Mouse (Mus musculus) thymus, adult 2 months (tissue): ENCODE measurements around the gene Smim11. TPM values are rescaled to one million over a fixed set of nuclear protein-coding genes. Genes with fewer than 3 reads are reported as not detected.

Experiments used
- DNase-seq: peaks from one replicate; pipeline ENCODE4 v3.0.0; 2021
- H3K27ac ChIP-seq: fragments of 200-500 bp; 2 replicates; pipeline ENCODE4 v1.5.1; 2012; ENCODE audit warnings: low read length, control low read depth; ENCODE audit not compliant: control insufficient read depth, insufficient read depth
- H3K27me3 ChIP-seq: fragments of 200-500 bp; 2 replicates; pipeline ENCODE4 v1.6.1; 2012; ENCODE audit warnings: mild to moderate bottlenecking, low read length, moderate library complexity, mixed read lengths; ENCODE audit not compliant: control insufficient read depth, insufficient read depth
- H3K36me3 ChIP-seq: fragments of 200-500 bp; 2 replicates; pipeline ENCODE4 v1.6.1; 2012; ENCODE audit warnings: mild to moderate bottlenecking, low read length, moderate library complexity; ENCODE audit not compliant: control insufficient read depth, insufficient read depth
- H3K4me1 ChIP-seq: fragments of 200-500 bp; replicated peaks from 2 replicates; pipeline ENCODE4 v1.6.1; 2012; ENCODE audit warnings: low read length; ENCODE audit not compliant: control insufficient read depth, insufficient read depth
- H3K4me3 ChIP-seq: fragments of 200-500 bp; 2 replicates; pipeline ENCODE4 v1.5.1; 2012; ENCODE audit warnings: mild to moderate bottlenecking, low read length, control low read depth, moderate library complexity; ENCODE audit not compliant: control insufficient read depth, insufficient read depth
- CTCF ChIP-seq: fragments of 200-500 bp; IDR thresholded peaks from 2 replicates; pipeline ENCODE4 v1.5.1; 2012; ENCODE audit warnings: mild to moderate bottlenecking, control low read depth, low read length, moderate library complexity, borderline replicate concordance; ENCODE audit not compliant: control insufficient read depth, poor library complexity, insufficient read depth; ENCODE audit errors: extremely low read depth
- POLR2A ChIP-seq: fragments of 200-500 bp; IDR thresholded peaks from 2 replicates; pipeline ENCODE4 v1.6.1; 2012; ENCODE audit warnings: mild to moderate bottlenecking, low read length, control low read depth, moderate library complexity; ENCODE audit not compliant: control insufficient read depth, poor library complexity, insufficient read depth; ENCODE audit errors: extremely low read depth
- WGBS: fragments of 180-500 bp; shearing (Covaris S2); methylation state at CpG from one replicate; pipeline ENCODE4 v1.1.7; 2018; 5-methylcytosine and 5-hydroxymethylcytosine counted together
- polyA plus RNA-seq: library from polyadenylated mRNA; depleted of rRNA; stranded (reverse); fragments of >200 nt; gene quantifications from 2 replicates; pipeline ENCODE4 v1.2.3, GENCODE M21; 2012

The Smim11 gene
- polyA plus RNA-seq, 1 experiment: 34.6 TPM

DNA sequence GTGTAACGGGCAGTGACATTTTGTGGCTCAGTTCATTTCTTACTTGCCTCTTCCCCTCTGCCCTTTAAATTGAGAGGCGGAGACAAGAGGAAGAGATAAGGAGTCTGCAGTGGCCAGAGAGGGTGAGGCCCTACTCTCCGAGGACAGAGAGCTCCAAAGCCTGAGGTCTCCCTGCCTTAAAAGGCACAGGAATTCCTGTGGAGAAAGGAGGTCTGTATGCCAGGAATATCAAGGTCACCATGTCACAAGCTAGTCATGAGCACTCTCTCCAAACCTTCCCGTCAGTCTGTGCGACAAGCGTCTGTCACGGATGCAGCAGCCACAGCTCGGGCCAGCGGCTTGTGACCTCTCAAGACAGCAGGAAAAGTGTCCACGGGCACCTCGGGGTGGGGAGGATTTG, 44.1 kb downstream of the Smim11 start:
- Histone ChIP-seq H3K36me3 (no peaks in the 10 kb centered on the region), H3K4me3 (no peak overlapping the region), H3K4me1 (no peaks in the 10 kb centered on the region), H3K27me3 (no peaks in the 10 kb centered on the region), H3K27ac (no peak overlapping the region)
- WGBS: 82% methylated on average over 11 of the region's 11 CpGs
- TF ChIP-seq CTCF (no peak), POLR2A (no peak)
- no peak for DNase-seq

DNA sequence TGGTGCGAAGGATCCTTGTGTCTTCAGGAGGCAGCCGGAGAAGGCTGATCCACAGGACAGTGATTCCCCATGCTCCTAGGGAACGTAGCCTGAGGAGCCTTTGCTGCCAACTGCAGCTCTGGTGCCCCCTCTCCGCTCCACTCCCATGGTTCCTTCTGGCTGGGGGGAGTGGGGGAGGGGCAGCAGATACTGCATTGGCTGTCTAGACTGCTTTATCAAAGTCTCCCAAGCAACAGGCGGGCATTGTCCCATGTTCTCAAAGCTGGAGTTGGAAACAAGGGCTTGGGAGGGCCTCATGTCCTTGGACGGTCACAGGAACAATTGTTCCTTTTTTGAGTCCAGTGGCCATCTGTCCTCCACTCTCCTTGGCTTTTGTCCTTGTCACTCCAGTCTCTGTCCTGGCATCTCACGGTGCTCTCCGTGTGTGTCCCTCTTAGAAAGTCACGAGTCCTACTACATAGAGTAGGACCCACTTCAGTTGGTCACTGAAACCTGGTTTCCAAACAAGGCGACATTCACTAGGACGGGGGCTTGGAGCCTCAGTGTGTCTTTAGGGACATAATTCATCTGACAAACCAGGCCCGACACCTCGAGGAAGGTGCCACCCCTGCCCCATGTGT, 45.3 kb downstream of the Smim11 start:
- Histone ChIP-seq H3K36me3 (no peaks in the 10 kb centered on the region), H3K4me3 (no peak overlapping the region), H3K4me1 (no peaks in the 10 kb centered on the region), H3K27me3 (no peaks in the 10 kb centered on the region), H3K27ac (no peak overlapping the region)
- DNase-seq: no peak
- TF ChIP-seq CTCF (no peak), POLR2A (no peak)
- WGBS: 91% methylated on average over 13 of the region's 13 CpGs

GRCm38 (mm10) chr16:92348941-92349340, 47.9 kb downstream of the Smim11 start:
- WGBS: 97% methylated on average over 12 of the region's 12 CpGs

DNA sequence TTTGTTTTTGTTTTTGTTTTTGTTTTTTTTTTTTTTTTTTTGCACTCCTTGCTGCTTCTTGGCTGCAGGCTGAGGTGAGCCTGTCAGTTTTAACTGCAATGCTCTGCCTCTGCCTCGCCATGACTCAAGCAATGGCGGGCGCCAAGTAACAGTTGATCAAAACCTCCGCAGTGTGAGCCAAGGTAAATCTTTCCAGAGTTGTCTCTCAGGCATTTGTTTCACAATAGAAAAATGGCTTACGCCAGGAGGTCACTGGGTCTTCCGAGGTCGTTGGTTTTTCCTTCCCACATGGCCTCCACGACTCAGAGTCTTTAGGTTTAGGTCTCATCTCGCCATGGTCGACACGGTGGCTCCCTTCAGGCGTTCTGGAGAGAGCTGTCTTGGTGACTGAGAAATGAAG, 52.2 kb downstream of the Smim11 start:
- TF ChIP-seq CTCF (no peak), POLR2A (no peak)
- 95% methylated on average over 12 of the region's 12 CpGs for WGBS
- no peak overlapping the region for H3K27ac ChIP-seq
- no peaks in the 10 kb centered on the region for H3K36me3 ChIP-seq
- no peak overlapping the region for H3K4me3 ChIP-seq
- H3K27me3 ChIP-seq: no peaks in the 10 kb centered on the region
- no peaks in the 10 kb centered on the region for H3K4me1 ChIP-seq
- no peak for DNase-seq

More at GRCm38 (mm10) chr16:92348941-92349340, 47.9 kb downstream of the Smim11 start:
- no peaks in the 10 kb centered on the region for H3K36me3 ChIP-seq
- no peaks in the 10 kb centered on the region for H3K27me3 ChIP-seq
- no peak overlapping the region for H3K4me3 ChIP-seq
- H3K27ac ChIP-seq: no peak overlapping the region
- DNase-seq: no peak
- TF ChIP-seq POLR2A (no peak), CTCF (no peak)
- no peaks in the 10 kb centered on the region for H3K4me1 ChIP-seq

DNA sequence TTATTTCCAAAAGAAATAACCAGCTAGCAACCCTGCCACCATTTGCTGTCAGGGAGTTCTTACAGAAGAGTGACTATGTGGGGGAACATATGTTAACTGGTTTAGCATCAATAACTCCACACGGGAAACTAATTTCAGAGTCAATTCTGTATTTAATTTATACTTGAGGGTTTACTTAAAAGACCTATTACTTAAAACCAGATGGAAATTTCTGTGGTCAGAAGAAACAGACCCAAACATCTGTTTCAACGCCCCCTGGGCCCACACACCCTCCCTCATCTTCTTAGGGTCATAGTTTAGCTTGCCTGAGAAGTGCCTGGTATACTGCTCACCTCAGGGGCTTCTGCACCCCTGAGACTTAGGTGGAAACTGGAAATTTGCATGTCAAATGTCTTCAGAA, 52.8 kb downstream of the Smim11 start:
- no peaks in the 10 kb centered on the region for H3K36me3 ChIP-seq
- no peak for DNase-seq
- no peaks in the 10 kb centered on the region for H3K27me3 ChIP-seq
- TF ChIP-seq POLR2A: no peak
- TF ChIP-seq CTCF: no peak
- 59% methylated on average over 2 of the region's 2 CpGs for WGBS
- H3K27ac ChIP-seq: no peak overlapping the region
- H3K4me1 ChIP-seq: no peaks in the 10 kb centered on the region
- no peak overlapping the region for H3K4me3 ChIP-seq

- 73% methylated on average over 5 of the region's 5 CpGs for WGBS
- H3K4me3 ChIP-seq: no peak overlapping the region
- H3K27me3 ChIP-seq: no peaks in the 10 kb centered on the region
- no peak for DNase-seq
- TF ChIP-seq POLR2A (no peak), CTCF (no peak)
- no peak overlapping the region for H3K27ac ChIP-seq
- no peaks in the 10 kb centered on the region for H3K36me3 ChIP-seq
- H3K4me1 ChIP-seq: no peaks in the 10 kb centered on the region
Measured at GRCm38 (mm10) chr16:92355366-92355765, 54.3 kb downstream of the Smim11 start.

DNA sequence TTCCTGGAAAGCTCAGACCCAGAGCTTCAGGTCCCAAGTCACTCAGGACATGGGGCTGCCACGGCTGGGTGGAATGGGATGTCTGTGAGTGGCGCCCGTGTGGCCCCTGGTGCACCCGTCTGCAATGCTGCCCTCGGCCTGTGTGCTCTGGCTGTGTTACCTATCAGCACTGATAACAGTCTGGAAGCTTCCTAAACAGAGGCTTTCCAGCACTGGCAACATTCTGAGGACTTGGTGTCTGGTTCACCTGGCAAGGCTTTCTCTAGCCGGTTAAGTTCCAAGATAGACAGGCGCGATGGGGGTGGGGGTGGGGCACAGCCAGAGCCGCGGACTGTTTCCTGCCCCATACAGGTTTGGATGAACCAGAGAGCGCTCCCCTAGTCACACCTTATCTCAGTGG, 54.9 kb downstream of the Smim11 start:
- H3K27ac ChIP-seq: no peak overlapping the region
- no peaks in the 10 kb centered on the region for H3K4me1 ChIP-seq
- WGBS: 89% methylated on average over 11 of the region's 11 CpGs
- H3K4me3 ChIP-seq: no peak overlapping the region
- no peaks in the 10 kb centered on the region for H3K36me3 ChIP-seq
- TF ChIP-seq POLR2A (no peak), CTCF (no peak)
- H3K27me3 ChIP-seq: no peaks in the 10 kb centered on the region
- no peak for DNase-seq
